Mouse (Mus musculus): ENCODE results near the gene Aifm1. TPM values are rescaled to one million over a fixed set of nuclear protein-coding genes. Genes with fewer than 3 reads are reported as not detected.

The Aifm1 gene
- polyA plus RNA-seq, 1 experiment from 2014 or later, result 96.4 TPM

- H3K27ac ChIP-seq (ENCODE audit: low read depth, low read length), result no peak overlapping the region
- H3K4me2 ChIP-seq, result no peak overlapping the region
- peaks cover 7% of the 10 kb centered on the region; the same call in 1 of the 2 replicates for H3K4me1 ChIP-seq (ENCODE audit: control insufficient read depth, insufficient read depth, low read length)
- no peak for ATAC-seq (replicated peaks; ENCODE audit: insufficient number of reproducible peaks, low FRiP score, low TSS enrichment)
- 56% methylated on average over 6 of the region's 6 CpGs for WGBS (ENCODE audit: insufficient replicate concordance)
- no peak overlapping the region for H3K4me3 ChIP-seq (ENCODE audit: low read depth, low read length)
- no peak overlapping the region for H3K9ac ChIP-seq (ENCODE audit: low read depth, low read length)
- no peaks in the 10 kb centered on the region for H3K36me3 ChIP-seq (ENCODE audit: control insufficient read depth, insufficient read depth, low read length)
- no peaks in the 10 kb centered on the region for H3K9me3 ChIP-seq (replicated peaks; ENCODE audit: control insufficient read depth, low read length)
- H3K27me3 ChIP-seq (ENCODE audit: control insufficient read depth, insufficient read depth, low read length), result no peaks in the 10 kb centered on the region
Measured at GRCm38 (mm10) chrX:48428241-48428640, 85.1 kb downstream of the Aifm1 start.

GRCm38 (mm10) chrX:48425280-48425679 lies 88.1 kb downstream of the Aifm1 start:
- Histone ChIP-seq H3K9ac (ENCODE audit: low read depth, low read length) (no peak overlapping the region), H3K4me2 (peak overlapping the region; percentile 25; the same call in 1 of the 2 replicates), H3K4me1 (ENCODE audit: control insufficient read depth, insufficient read depth, low read length) (peaks cover 4% of the 10 kb centered on the region; the same call in 1 of the 2 replicates), H3K9me3 (replicated peaks; ENCODE audit: control insufficient read depth, low read length) (no peaks in the 10 kb centered on the region), H3K27me3 (ENCODE audit: control insufficient read depth, insufficient read depth, low read length) (no peaks in the 10 kb centered on the region), H3K27ac (ENCODE audit: low read depth, low read length) (no peak overlapping the region), H3K4me3 (ENCODE audit: low read depth, low read length) (no peak overlapping the region), H3K36me3 (ENCODE audit: control insufficient read depth, insufficient read depth, low read length) (no peaks in the 10 kb centered on the region)
- WGBS (ENCODE audit: insufficient replicate concordance), result 54% methylated on average over 7 of the region's 7 CpGs
- ATAC-seq (replicated peaks; ENCODE audit: insufficient number of reproducible peaks, low FRiP score, low TSS enrichment), result no peak

Other genes starting within 250 kb of the Aifm1 start
- 4.7 and 6.6 TPM in 2 replicates for gene Bcorl1, start 172.2 kb downstream of the Aifm1 start, polyA plus RNA-seq (2014; fragmentation: Nextera tagmentation; extraction: Ambion mirVana)
- gene Elf4, start 50.4 kb downstream of the Aifm1 start, polyA plus RNA-seq (2014; fragmentation: Nextera tagmentation; extraction: Ambion mirVana), result 14.3 and 17.3 TPM in 2 replicates
- gene Rab33a, start 5.7 kb upstream of the Aifm1 start, polyA plus RNA-seq (2014; fragmentation: Nextera tagmentation; extraction: Ambion mirVana), result 6.8 and 7.1 TPM in 2 replicates
- gene Zfp280c, start 80.9 kb upstream of the Aifm1 start, polyA plus RNA-seq (2014; fragmentation: Nextera tagmentation; extraction: Ambion mirVana), result 7.6 and 7.9 TPM in 2 replicates
- gene Slc25a14, start 109.8 kb upstream of the Aifm1 start, polyA plus RNA-seq (2014; fragmentation: Nextera tagmentation; extraction: Ambion mirVana), result 7.8 and 8.8 TPM in 2 replicates
- gene Gpr119, start 160.9 kb upstream of the Aifm1 start, polyA plus RNA-seq (2014; fragmentation: Nextera tagmentation; extraction: Ambion mirVana), result not detected in 2 replicates
- 18.1 and 18.7 TPM in 2 replicates for gene Rbmx2, start 181.4 kb upstream of the Aifm1 start, polyA plus RNA-seq (2014; fragmentation: Nextera tagmentation; extraction: Ambion mirVana)

Data from heart, embryonic 11.5 days (tissue).